Mouse (Mus musculus) hindbrain, embryonic 10.5 days (tissue): Measurements from ENCODE around the gene Obp2b. TPM values are rescaled to one million over a fixed set of nuclear protein-coding genes. Genes with fewer than 3 reads are reported as not detected.

ENCODE experiments used
- DNase-seq: peaks from one replicate; pipeline ENCODE4 v3.0.0-alpha.2; 2017; ENCODE audit warnings: low spot score
- H3K27ac ChIP-seq: fragments of 300-500 bp; sonication (generic); 2 replicates; pipeline ENCODE4 v1.5.1; 2016; ENCODE audit warnings: mild to moderate bottlenecking, moderate library complexity
- H3K27me3 ChIP-seq: fragments of 300-500 bp; sonication (generic); 2 replicates; pipeline ENCODE4 v1.6.1; 2016; ENCODE audit warnings: mild to moderate bottlenecking; ENCODE audit not compliant: poor library complexity, insufficient read depth, severe bottlenecking
- H3K36me3 ChIP-seq: fragments of 300-500 bp; sonication (generic); 2 replicates; pipeline ENCODE4 v1.6.1; 2016; ENCODE audit warnings: mild to moderate bottlenecking, moderate library complexity
- H3K4me1 ChIP-seq: fragments of 300-500 bp; sonication (generic); replicated peaks from 2 replicates; pipeline ENCODE4 v1.6.1; 2016; ENCODE audit warnings: mild to moderate bottlenecking
- H3K4me3 ChIP-seq: fragments of 300-500 bp; sonication (generic); 2 replicates; pipeline ENCODE4 v1.5.1; 2016; ENCODE audit warnings: mild to moderate bottlenecking, moderate library complexity
- H3K9me3 ChIP-seq: fragments of 300-500 bp; sonication (generic); 2 replicates; pipeline ENCODE4 v1.6.1; 2016; ENCODE audit warnings: mild to moderate bottlenecking, moderate library complexity
- WGBS: fragments of 180-500 bp; shearing (Covaris S2); methylation state at CpG from one replicate; pipeline ENCODE4 v1.1.7; 2016; 5-methylcytosine and 5-hydroxymethylcytosine counted together
- polyA plus RNA-seq: library from polyadenylated mRNA; unstranded; fragments of >200 nt; fragmentation: Nextera tagmentation; extraction: Ambion mirVana; gene quantifications from 2 replicates; pipeline ENCODE4 v1.2.1, GENCODE M21; 2016

Gene Obp2b
- polyA plus RNA-seq, 1 experiment from 2014 or later: not detected

DNA sequence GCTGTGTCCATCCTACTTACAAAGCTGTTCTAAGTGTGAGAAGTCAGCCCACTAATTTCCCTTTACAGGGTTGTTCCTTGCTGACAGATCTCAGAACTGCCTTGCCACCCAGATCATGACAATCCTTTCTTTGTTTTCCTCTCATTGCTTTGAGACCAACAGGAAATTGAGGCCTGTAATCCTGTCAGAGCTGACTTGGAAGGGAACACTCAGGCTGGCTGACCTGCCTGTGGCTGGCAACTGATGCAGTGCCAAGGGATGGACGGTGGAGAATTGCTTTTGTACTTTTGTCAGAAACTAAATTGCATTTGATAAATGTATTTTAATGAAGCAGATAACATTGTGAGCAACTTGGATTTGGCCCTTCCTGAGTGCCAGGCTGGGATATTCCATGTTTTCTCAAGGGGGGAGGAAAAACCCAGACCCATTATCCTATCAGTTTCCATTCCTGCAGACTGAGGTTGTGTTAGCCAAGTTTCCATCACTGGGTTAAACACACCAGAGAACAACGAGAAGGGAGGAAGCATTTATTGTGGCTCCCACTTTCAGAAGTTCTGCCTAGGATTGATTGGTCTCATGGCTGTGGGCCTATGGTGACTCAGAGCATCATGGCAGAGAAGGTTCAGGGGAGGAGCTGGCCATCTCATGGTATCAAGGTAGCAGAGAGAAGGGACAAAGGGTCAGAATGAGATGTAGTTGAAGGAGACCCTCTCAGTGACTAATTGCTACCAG lies 3.4 kb upstream of the Obp2b start:
- Histone ChIP-seq H3K4me1 (no peaks in the 10 kb centered on the region), H3K27me3 (no peaks in the 10 kb centered on the region), H3K36me3 (no peaks in the 10 kb centered on the region), H3K4me3 (no peak overlapping the region), H3K27ac (no peak overlapping the region), H3K9me3 (peaks cover under 1% of the 10 kb centered on the region; the same call in 1 of the 2 replicates)
- DNase-seq: no peak
- WGBS: 68% methylated on average over 2 of the region's 2 CpGs

- WGBS: 63% methylated on average over 1 of the region's 1 CpGs
- Histone ChIP-seq H3K36me3 (no peaks in the 10 kb centered on the region), H3K9me3 (0 out of 2 replicates have a peak, but pooled peaks cover 5% of the 10 kb centered on the region), H3K4me1 (no peaks in the 10 kb centered on the region), H3K27ac (no peak overlapping the region), H3K4me3 (no peak overlapping the region), H3K27me3 (no peaks in the 10 kb centered on the region)
- no peak for DNase-seq
Measured at GRCm38 (mm10) chr2:25741671-25742070, 4.9 kb downstream of the Obp2b start.

- no peak overlapping the region for H3K27ac ChIP-seq
- H3K4me1 ChIP-seq: no peaks in the 10 kb centered on the region
- no peaks in the 10 kb centered on the region; the same call in 1 of the 2 replicates for H3K9me3 ChIP-seq
- H3K4me3 ChIP-seq: no peak overlapping the region
- no peaks in the 10 kb centered on the region for H3K27me3 ChIP-seq
- no peak for DNase-seq
- 91% methylated on average over 1 of the region's 1 CpGs for WGBS
- no peaks in the 10 kb centered on the region for H3K36me3 ChIP-seq
Measured at GRCm38 (mm10) chr2:25754201-25754600, 17.4 kb downstream of the Obp2b start.

- no peaks in the 10 kb centered on the region for H3K27me3 ChIP-seq
- no peak overlapping the region for H3K4me3 ChIP-seq
- H3K36me3 ChIP-seq: no peaks in the 10 kb centered on the region
- DNase-seq: no peak
- H3K4me1 ChIP-seq: no peaks in the 10 kb centered on the region
- 64% methylated on average over 4 of the region's 4 CpGs for WGBS
- H3K9me3 ChIP-seq: no peaks in the 10 kb centered on the region; the same call in 1 of the 2 replicates
- H3K27ac ChIP-seq: no peak overlapping the region
Measured at GRCm38 (mm10) chr2:25758064-25758625, 21.3 kb downstream of the Obp2b start.

DNA sequence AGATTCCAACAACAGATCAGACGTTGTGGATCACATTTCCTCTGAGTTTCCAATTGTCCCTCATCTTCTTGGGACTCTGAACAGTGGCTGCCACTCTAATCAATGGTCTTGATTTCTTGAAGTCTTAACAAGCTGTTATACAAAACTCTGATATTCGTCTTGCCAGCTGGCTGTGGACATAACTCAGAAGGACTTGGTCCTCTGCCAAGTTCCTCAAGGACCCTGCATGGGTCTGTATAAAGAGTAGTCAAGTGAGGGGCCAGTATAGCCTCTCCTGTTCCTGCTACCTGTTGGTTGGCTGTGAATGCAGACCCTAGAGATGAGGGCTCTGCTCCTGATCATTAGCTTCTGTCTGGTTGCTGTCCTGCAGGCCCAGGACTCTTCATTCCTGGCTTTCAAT lies 28.5 kb downstream of the Obp2b start, which contains the start of gene Lcn3:
Lcn3 (plus strand) TSS at position 301 of the 400 bp plus-strand sequence.
- Histone ChIP-seq H3K4me1 (no peaks in the 10 kb centered on the region), H3K27ac (no peak within 1 kb of the TSS), H3K4me3 (no peak within 1 kb of the TSS), H3K9me3 (no peaks in the 10 kb centered on the region), H3K36me3 (no peaks in the 10 kb centered on the region), H3K27me3 (0 out of 2 replicates have a peak, but pooled peaks cover 4% of the 10 kb centered on the region)
- no peak for DNase-seq
- 63% methylated on average over 2 of the region's 2 CpGs for WGBS

- H3K27ac ChIP-seq: no peak overlapping the region
- no peak for DNase-seq
- no peaks in the 10 kb centered on the region for H3K9me3 ChIP-seq
- no peaks in the 10 kb centered on the region for H3K36me3 ChIP-seq
- 0 out of 2 replicates have a peak, but pooled peaks cover 4% of the 10 kb centered on the region for H3K27me3 ChIP-seq
- no peaks in the 10 kb centered on the region for H3K4me1 ChIP-seq
- H3K4me3 ChIP-seq: no peak overlapping the region
- WGBS: 76% methylated on average over 4 of the region's 4 CpGs
Measured at GRCm38 (mm10) chr2:25767764-25768163, 31.0 kb downstream of the Obp2b start.

DNA sequence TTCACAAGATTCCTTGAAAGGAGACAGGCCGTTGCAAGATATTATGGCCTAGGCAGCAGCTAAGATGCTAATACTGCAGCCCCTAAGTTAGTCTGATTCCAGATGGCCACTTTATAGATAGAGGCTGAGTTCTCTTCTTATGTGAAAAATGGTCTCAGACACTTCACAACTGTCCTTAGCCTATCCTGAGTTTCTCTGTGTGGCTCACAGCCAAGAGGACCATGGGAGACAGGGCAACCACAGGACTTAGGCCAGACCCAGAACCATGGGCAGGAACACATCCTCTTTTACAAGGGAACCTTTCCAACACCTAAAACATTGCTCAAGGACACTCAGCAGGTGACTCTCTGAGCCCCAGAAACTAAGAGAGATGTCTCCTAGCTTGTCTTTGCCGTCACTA lies 36.7 kb downstream of the Obp2b start:
- Histone ChIP-seq H3K36me3 (no peaks in the 10 kb centered on the region), H3K4me1 (0 out of 2 replicates have a peak, but pooled peaks cover 4% of the 10 kb centered on the region), H3K9me3 (no peaks in the 10 kb centered on the region), H3K27me3 (0 out of 2 replicates have a peak, but pooled peaks cover 4% of the 10 kb centered on the region), H3K4me3 (no peak overlapping the region), H3K27ac (no peak overlapping the region)
- no peak for DNase-seq
- WGBS: 85% methylated on average over 2 of the region's 2 CpGs

DNA sequence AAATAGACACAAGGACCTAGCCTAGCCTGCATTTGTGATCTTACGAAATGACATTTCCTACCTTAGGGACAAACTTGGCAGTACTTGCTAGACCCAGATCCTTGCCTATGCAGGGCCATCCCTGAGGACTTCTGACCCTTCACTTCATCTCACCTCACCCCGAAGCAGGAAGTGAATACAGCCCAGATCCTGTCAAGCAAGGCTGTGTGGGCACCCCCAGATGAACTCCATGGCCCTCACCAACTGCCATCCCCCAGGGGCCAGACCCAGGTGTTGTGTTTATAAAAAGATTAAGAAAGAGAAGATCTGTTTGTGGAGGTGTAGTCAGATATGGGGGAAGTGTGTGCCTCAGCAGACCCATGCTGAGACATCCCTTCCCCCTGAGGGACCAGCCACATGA lies 37.8 kb downstream of the Obp2b start:
- Histone ChIP-seq H3K27ac (no peak overlapping the region), H3K4me3 (no peak overlapping the region), H3K4me1 (0 out of 2 replicates have a peak, but pooled peaks cover 4% of the 10 kb centered on the region), H3K9me3 (no peaks in the 10 kb centered on the region), H3K36me3 (no peaks in the 10 kb centered on the region), H3K27me3 (0 out of 2 replicates have a peak, but pooled peaks cover 2% of the 10 kb centered on the region)
- no peak for DNase-seq
- WGBS: 81% methylated on average over 2 of the region's 2 CpGs

DNA sequence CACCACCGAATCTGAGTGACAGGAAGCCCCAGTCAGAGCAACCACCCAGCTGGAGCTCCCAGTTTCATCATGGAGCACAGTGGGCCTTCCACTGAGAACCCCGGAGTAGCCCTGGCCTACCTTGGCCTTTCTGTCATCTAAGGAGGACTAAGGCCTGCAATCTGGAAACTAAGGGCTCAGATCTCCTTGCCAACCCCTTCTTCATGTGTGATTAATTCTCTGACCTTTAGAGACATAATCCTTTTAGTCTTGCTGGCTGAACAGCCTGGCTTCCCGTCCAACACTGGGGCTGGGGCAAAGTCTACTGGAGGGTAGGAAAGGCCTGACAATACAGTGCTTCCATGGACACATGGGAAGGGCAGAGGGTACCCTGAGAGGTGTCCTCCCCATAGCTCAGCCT lies 39.2 kb downstream of the Obp2b start:
- no peak overlapping the region for H3K27ac ChIP-seq
- H3K36me3 ChIP-seq: no peaks in the 10 kb centered on the region
- H3K4me3 ChIP-seq: no peak overlapping the region
- H3K9me3 ChIP-seq: no peaks in the 10 kb centered on the region
- 79% methylated on average over 3 of the region's 3 CpGs for WGBS
- H3K4me1 ChIP-seq: 0 out of 2 replicates have a peak, but pooled peaks cover 4% of the 10 kb centered on the region
- no peak for DNase-seq
- H3K27me3 ChIP-seq: no peaks in the 10 kb centered on the region

- DNase-seq: no peak
- Histone ChIP-seq H3K36me3 (no peaks in the 10 kb centered on the region), H3K4me3 (no peak within 1 kb of the TSS), H3K27ac (no peak within 1 kb of the TSS), H3K27me3 (no peaks in the 10 kb centered on the region), H3K9me3 (no peaks in the 10 kb centered on the region), H3K4me1 (0 out of 2 replicates have a peak, but pooled peaks cover 4% of the 10 kb centered on the region)
- 86% methylated on average over 1 of the region's 1 CpGs for WGBS
Measured at GRCm38 (mm10) chr2:25776717-25777116, 39.9 kb downstream of the Obp2b start, which contains the start of gene Lcn11. Gene Lcn11, plus strand, starts transcription at chr2:25777017.

GRCm38 (mm10) chr2:25779076-25779475 lies 42.3 kb downstream of the Obp2b start:
- Histone ChIP-seq H3K4me1 (0 out of 2 replicates have a peak, but pooled peaks cover 4% of the 10 kb centered on the region), H3K4me3 (no peak overlapping the region), H3K36me3 (no peaks in the 10 kb centered on the region), H3K9me3 (no peaks in the 10 kb centered on the region), H3K27ac (no peak overlapping the region), H3K27me3 (no peaks in the 10 kb centered on the region)
- no peak for DNase-seq
- 90% methylated on average over 9 of the region's 9 CpGs for WGBS

DNA sequence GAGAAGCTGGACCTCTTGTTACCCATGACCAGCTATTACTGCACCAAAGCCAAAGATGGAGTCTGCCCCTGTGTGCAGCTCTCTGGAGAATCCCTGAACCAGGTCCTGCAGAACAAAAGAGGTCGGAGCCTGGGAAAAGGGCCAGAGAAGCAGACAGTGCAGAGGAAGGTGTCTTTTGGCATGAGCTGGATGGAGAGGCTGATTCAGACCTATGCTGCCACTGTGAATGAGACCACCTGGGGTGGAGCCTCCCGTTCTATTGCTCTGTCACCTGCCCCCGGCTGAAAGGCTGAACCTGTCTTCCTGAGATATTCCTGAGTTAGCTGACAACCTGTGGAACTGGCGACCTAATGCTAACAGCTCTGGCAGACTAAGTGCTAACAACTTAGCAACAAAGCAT lies 44.1 kb downstream of the Obp2b start:
- Histone ChIP-seq H3K9me3 (no peaks in the 10 kb centered on the region), H3K4me1 (peaks cover 12% of the 10 kb centered on the region), H3K27me3 (no peaks in the 10 kb centered on the region), H3K4me3 (no peak overlapping the region), H3K27ac (no peak overlapping the region), H3K36me3 (no peaks in the 10 kb centered on the region)
- 74% methylated on average over 4 of the region's 4 CpGs for WGBS
- no peak for DNase-seq

GRCm38 (mm10) chr2:25781957-25782356 lies 45.1 kb downstream of the Obp2b start, which contains the start of gene Gm13539:
Gene Gm13539, plus strand, starts transcription at chr2:25782257.
- Histone ChIP-seq H3K4me3 (no peak within 1 kb of the TSS), H3K36me3 (no peaks in the 10 kb centered on the region), H3K27ac (no peak within 1 kb of the TSS), H3K9me3 (no peaks in the 10 kb centered on the region), H3K27me3 (no peaks in the 10 kb centered on the region), H3K4me1 (peaks cover 19% of the 10 kb centered on the region)
- DNase-seq: no peak
- WGBS: 82% methylated on average over 3 of the region's 3 CpGs
